Mouse (Mus musculus) monocyte, adult 5-6 weeks (primary cell): ENCODE results near the gene Fam219a. TPM values are rescaled to one million over a fixed set of nuclear protein-coding genes. Genes with fewer than 3 reads are reported as not detected.
A peak's percentile ranks its signal among the peaks of the same experiment; 100 is the strongest.

ENCODE experiments used
- ATAC-seq: fragments of 153-309, 156-312 bp; replicated peaks from 2 replicates; pipeline ENCODE4 v1.8.0; 2017; ENCODE audit warnings: mild to moderate bottlenecking; ENCODE audit not compliant: low TSS enrichment, insufficient number of reproducible peaks, severe bottlenecking, poor library complexity, low FRiP score
- total RNA-seq: library from RNA; stranded (forward); fragments of 200-1000, 200-491, 200-594 nt; gene quantifications from 3 replicates; pipeline ENCODE4 v1.2.3, GENCODE M21; 2017

Fam219a gene
- total RNA-seq, 1 experiment from 2014 or later: 0.95 TPM

DNA sequence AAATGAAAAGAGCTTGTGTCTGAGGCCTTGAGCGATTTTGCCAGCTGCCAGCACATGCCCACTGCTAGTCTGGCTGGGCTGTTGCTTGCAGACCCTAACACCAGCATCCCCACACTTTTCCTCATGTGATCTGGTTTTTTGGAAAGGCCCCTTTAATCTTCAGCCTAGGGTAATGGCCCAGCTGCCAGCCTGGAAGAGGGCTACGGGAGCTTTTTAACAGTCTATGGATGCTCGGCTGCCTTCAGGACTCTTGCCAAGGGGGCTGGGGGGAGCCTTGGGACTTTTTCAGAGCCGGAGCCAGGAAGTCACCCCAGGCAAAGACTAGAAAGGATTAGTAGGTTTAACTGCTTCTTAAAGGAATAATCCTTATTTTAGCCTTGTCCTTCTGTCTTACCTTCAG is 56.0 kb downstream of the Fam219a start:
- no peak for ATAC-seq

DNA sequence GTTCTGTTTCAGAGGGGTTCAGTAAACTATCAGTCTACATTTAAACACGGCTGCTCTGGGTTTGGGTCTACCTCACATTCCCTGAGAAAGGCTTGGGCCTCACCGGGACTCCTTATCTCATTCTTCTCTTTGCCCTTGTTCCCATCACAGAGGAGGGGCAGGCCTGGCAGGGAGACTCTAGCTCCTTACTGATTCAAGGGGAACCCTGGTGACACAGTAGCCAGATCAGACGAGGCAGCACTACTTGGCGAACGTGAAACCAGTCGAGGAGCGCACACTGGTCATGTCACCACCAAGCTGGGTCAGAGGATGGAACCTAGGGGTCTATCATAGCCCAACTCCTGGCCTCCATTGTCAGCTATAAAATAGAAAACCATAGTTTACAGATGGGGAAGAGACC is 61.3 kb downstream of the Fam219a start:
- ATAC-seq: no peak

DNA sequence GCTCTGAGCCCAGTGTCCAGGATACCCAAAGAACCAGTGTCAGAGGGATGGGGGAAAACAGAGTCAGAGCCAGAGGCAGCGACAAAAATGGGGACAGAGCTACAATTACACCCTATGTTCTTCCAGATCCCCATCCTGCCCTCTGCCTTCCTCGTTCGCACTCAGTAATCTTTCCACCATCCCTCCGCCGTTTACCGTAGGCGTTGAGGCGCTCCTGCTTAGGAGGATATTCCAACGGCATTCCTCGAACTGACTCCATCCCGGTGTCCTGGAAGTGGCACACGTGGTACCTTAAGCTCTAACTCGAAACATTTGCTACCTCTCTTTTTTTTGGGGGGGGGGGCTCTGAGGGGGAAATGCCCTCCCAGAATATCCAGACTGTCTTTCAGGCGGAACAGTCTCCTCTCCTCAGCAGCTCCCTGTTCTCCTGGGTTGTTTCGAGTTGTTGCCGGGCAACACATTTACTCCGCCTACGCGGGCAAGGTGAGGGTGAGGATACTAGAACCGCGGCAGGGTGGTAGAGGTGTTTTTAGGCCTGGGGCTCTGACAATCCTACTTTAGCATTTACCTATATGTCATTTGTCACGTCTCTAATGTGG is 61.9 kb downstream of the Fam219a start:
- no peak for ATAC-seq

DNA sequence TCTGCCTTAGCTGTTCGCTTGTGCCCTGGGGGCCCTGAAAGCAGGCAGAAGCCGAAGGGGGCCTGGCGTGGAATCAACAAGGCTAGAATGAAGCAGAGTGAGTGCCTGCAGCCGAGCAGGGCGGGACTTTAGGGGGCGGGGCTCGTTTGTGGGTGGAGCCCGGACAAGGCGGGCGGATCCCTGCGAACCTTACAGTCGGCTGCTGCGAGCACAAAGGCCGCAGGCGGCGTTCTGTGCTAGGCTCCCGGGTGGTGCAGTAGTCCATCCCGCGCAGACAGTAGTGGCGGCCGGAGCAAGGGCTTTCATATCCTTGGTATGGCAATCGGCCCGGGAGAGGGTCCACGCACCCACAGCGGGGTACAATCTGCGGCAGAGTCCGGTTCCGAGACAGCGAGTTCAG is 62.4 kb downstream of the Fam219a start:
- ATAC-seq: peak; percentile 58

DNA sequence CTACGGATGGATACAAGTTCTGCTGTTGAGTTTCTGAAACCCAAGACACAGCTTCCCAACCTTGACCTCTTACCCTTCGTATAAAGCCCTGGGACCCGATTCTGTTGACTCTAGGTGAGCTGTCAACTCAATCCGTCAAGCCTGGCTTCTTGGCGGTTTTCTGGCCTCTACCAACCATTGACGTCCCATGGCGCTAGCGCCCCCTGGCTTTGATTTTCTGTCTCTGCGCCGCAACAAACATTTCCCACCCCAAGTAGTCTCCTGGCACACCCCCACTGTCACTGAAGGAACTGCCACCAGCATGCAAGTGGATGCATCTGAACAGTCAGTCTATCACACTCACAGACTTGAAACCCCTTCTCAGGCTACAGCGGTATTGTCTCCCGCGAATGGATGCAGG is 63.2 kb downstream of the Fam219a start:
- no peak for ATAC-seq

DNA sequence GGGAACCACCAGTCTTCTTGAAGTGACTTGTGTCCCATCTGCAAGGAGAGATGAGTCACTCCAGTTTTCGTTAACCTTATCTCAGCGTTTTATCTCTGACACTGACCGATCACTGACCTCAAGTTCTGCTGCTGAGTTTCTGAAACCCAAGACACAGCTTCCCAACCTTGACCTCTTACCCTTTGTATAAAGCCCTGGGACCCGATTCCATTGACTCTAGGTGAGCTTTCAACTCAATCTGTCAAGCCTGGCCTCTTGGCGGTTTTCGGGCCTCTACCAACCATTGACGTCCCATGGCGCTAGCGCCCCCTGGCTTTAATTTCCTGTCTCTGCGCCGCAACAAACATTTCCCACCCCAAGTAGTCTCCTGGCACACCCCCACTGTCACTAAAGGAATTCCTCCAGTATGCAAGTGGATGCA is 64.2 kb downstream of the Fam219a start:
- ATAC-seq: no peak

DNA sequence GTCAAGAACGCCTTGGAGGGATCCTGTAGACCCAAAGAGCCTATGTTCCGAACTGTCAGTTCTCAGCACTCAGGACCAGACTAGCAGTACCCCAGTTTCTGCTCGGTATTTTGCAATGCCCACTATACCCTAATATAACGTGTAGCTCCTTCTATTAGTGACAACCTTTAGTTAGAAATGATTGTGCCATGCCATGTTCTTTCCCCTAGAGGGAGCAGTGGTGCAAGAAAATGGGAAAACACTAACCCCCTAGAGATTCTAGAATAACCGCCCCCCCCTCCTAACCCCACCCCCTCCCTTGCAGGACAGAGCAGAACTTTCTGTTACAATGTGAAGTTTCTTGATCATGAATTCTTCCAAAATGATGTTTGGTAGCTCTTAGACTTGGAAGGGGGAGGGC is 65.0 kb downstream of the Fam219a start:
- no peak for ATAC-seq

DNA sequence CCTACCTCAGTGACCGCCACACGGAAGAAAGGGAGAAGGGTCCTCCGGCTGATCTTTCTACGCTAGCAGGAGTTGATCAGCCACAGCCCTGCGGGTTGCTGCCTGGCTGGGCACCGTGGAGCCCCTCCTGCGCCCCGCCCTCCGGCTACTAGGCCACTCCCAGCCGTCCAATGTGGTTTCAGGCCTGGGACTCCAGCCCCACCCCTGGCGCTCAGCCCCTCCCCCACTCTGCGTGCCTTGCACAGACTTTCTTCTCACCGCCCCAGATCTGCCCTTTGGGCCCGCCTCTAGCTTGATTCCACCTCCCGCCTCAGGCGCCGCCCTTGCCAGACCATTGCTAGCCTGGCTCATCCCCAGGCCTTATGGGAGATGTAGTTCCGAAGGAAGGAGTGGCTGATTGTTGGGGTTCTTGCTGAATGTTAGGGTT is 66.3 kb downstream of the Fam219a start, which contains the start of gene AI464131:
TSS of gene AI464131 (minus strand) at position 91 of the 427 bp plus-strand sequence.
- peak; percentile 65 for ATAC-seq

DNA sequence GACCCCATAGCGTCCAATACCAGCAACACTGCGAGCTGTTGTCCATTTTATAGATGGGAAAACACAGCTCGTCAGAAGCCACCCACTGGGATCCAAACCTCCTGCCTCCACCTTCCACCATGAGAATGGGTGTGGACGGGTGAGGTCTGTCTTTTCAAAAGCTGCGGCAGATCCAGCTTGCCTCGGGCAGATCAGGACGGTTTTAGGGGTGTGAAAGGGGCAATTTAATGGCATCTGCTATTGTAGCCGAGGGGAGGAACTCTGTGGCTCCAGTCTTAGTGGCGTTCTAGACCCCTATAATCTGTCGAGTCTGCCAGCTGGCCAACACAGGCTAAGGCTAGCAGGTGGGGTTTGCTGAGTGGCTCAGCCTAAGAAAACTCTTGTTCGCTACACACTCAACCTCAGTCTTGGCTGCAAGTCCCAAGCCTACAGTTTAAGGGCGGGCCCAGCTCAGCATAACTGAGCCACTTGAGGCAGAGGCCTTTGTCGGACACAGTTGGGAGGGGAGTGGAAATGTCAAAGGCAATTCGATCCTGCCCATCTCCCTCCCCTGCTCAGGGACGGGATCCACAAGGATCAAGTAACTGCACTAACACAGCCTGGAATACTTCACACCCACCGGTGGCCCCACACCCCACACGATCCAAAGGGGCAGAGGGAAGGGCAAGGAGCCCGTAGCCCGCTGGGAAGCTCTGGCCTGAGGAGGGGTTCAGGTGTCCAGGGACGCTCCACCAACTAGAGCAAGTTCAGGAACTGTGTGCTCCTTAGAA is 67.0 kb downstream of the Fam219a start:
- no peak for ATAC-seq

DNA sequence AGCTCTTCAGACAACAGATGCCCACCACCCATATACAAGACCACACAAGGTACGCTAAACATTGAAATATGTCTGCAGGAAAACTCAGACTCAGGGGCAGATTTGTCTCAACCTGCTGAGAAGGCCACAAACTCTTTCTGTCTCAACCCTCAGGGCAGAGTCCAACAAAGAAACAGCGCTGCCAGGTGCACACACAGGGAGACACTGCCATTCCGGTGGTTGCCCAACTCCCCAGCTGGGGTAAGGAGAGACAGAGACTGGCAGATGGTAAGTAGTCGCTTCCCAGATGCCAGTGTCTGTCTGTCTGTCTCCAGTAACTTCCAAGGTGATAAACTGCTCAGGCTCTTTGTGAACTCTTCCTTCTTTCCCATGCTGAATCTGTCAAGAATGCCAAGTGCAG is 68.6 kb downstream of the Fam219a start:
- ATAC-seq: no peak

DNA sequence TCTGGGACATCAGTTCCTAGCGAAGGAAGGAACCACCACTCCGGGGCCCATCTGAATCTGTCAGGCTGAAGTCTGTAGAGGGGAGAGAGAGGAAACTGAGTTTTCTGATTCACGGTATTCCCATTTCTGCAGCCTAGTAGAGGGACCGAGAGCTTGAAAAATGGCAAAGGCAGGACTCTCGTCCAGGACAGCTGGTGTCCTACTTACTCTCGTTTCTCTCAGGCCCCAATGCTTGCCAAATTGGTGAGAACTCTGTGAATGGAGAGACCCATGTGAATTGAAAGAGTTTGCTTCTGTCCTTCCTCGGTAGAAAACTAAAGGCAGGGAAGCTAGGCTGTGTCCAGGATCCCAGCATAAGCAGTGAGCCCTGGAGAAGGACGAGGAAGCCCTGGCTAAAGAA is 69.7 kb downstream of the Fam219a start:
- no peak for ATAC-seq

DNA sequence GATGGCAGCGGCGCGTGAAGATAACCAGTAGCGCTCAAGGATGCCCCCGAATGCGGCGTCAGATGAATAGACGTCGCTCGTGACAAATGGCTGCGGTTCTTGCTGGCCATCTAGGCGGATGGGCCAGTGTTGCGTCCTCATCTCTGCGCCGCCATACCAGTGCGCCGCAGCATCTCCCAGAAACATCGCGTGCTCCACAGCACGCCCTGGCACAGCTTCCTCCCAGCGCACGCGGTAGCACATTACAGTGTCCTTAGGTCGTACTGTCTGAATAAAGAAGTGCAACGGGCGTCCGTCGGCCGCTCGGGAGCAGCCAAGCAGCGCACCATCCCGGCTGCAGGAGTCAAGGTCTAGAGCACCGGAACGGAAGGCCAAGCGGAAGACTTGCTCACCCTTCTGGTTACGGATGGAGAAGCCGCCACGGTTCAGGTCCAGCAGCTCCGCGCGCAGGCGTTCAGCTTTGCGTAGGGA is 70.4 kb downstream of the Fam219a start:
- ATAC-seq: no peak

DNA sequence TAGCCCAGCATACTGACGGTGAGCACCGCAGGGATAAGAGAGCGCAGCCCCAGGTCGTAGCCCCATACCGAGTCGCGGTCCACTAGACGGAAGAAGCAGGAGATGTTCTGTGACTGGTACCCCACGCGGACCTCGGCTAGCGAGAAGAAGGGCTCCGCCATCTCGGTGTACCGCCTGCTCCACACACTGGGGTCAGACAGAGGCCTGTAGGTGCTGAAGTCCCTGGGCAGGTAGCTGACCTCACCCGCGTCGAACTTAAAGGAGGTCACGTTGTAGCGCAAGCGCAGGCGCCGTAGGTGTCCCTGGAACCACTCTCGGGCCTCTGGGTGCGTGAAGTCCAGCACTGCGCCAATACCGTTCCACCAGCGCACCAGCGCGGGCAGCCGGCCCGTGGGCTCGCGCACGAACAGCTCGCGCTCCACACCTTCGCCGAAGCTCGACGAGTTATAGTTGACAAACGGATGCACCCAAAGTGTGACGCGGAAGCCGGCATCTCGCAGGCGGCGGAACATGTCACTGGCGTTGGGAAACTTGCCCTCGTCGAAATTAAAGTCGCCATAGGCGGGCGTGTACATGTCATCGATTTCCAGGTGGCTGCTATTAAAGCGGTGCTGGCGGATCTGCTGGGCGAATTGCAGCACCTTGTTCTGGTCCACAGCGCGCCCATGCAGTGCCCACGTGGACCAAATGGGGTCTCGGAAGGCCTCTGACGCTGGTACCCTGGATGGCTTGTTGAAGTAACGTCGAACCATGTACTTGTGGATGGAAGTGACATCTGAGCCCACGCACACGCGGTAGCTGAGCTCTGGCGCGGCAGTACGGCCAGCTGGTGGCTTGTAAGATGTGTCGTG is 71.1 kb downstream of the Fam219a start:
- no peak for ATAC-seq

DNA sequence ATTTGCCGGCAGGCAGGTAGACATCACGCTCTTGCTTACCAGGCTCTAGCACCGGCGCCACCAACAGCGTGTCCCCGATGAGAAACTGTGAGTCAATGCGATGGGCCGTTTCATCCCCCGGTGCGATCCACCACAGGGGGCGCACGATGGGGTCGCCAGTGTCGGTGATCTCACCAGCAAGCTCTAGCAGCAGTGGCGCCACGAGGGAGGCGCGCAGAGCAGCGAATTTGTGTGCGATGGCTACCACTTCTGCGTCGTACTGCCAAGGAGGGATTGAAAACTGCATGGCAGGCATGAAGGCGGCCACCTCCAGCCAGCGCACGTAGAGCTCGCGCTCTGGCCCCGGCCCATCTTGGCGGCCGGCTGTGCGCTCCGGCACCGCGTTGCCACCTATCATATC is 71.8 kb downstream of the Fam219a start:
- no peak for ATAC-seq

DNA sequence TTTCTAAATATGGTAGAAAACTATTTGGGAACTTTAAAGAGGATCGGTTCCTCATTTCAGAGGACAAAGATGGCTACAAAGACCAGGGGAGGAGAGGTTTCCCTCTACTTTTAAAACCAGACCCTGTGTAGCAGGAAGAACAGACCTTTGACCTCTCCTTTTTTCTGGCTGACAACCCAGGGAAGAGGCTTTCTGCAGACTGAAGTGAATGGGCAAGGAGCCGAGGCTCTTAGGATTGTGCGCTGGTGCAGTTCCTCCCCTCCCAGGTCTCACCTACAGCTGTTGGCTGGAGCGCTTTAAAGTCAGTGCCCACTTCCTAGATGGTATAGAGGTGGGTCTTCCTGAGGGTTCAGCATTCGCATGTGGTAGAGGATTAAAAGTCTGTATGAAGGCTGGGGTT is 72.3 kb downstream of the Fam219a start:
- ATAC-seq: no peak

DNA sequence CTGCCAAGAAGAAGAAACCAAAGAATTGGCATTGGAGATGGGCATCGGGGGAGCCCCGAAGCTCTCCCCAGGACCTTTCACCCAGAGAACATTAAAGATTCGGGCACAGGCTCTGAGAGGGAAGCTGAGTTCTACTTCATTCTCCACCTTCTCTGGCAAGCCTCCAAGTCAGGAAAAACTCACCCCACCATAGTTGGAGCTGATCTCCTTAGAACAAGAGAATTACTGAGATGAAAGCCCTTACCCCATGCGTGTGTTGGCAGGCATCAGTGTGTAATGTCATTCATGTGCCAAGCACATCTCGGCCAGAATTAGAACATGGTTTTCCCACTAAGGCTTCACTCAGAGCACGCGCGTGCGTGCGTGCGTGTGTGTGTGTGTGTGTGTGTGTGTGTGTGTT is 73.5 kb downstream of the Fam219a start:
- no peak for ATAC-seq

DNA sequence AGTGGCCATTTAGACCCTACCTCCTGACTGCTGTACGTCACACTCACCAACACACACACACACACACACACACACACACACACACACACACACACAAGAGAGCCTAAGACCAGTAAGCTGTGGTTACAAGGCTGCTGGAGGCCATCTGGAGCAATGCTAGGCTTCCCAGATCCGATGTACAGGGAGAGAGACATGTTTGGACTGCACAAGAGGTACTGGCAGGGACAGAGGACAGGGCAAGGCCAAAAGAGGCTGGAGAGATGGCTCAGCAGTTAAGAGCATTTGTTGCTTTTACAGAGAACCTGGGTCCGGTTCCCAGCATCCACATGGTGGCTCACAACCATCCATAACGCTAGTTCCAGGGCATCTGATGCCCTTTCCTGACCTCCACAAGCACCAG is 74.3 kb downstream of the Fam219a start:
- no peak for ATAC-seq

DNA sequence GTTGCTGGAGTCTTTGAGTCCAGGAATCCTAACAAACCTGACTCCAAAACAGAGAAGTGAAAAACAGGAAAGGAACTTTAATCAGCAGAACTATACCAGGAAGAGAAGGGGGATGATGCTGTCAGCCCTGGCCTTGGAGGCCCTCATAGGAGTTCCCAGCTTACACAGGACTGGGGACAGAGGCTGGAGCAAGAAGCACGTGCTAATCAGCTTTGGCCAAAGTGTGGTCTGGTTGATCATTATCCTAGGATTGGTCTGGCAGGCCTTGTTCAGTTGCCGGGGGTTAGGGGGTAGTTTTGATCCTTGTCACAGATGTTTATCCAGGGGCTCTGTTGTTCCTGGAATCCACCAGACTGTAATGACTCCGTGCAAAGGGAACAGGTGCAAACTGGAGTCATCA is 75.0 kb downstream of the Fam219a start:
- ATAC-seq: no peak

DNA sequence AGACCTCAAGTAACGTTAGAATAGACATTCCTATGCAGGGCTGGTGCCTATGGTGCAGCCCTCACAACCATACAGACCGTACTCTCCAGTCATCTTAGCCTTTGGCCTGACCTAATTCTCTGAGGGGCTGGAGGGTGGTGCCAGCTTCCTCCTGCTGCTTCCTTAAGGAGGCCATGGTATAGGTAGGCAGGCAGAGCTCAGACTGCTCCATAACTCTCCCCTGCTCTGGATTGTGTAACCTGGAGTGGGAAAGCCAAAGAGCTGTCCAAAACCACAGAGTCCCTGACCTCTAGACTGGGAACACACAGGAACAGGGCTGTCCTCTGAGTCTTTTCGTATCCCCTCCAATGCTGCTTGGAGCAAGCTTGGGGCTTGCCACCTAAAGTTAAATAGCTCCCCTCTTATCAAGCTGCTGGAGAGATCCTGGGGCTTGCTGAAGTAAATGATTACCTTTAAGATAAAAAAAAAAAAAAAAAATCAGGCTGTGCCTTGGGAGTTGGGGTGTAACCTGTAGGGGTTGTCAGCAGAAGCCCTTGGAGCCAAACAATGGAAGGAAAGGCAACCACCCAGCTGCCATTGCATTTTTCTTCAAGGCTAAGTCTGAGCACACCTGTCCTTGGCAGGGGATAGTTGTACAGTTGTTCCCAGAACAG is 75.7 kb downstream of the Fam219a start:
- ATAC-seq: no peak
